Mouse (Mus musculus) G1E (cell line): ENCODE results near the gene Ap3s2. TPM values are rescaled to one million over a fixed set of nuclear protein-coding genes. Genes with fewer than 3 reads are reported as not detected.

Experiments used
- ATAC-seq: 2 replicates; pipeline ENCODE4 v1.8.0; 2016; ENCODE audit warnings: mild to moderate bottlenecking; ENCODE audit not compliant: insufficient number of reproducible peaks, poor library complexity, low FRiP score, severe bottlenecking; ENCODE audit errors: extremely low read depth
- DNase-seq: peaks from one replicate; pipeline ENCODE4 v3.0.0; 2012; ENCODE audit warnings: low spot score
- H3K27me3 ChIP-seq: 2 replicates; pipeline ENCODE4 v1.6.1; 2012; ENCODE audit warnings: mild to moderate bottlenecking, low read length, inconsistent platforms; ENCODE audit not compliant: insufficient read depth
- H3K36me3 ChIP-seq: replicated peaks from 2 replicates; pipeline ENCODE3; 2012; ENCODE audit warnings: mild to moderate bottlenecking, inconsistent platforms
- H3K4me1 ChIP-seq: 2 replicates; pipeline ENCODE4 v1.6.1; 2012; ENCODE audit warnings: low read depth, low read length, inconsistent platforms, mixed read lengths; ENCODE audit not compliant: insufficient read depth
- H3K4me3 ChIP-seq: 2 replicates; pipeline ENCODE4 v1.5.1; 2012; ENCODE audit warnings: low read depth, mild to moderate bottlenecking, inconsistent platforms, low read length, moderate library complexity, mixed read lengths
- H3K9me3 ChIP-seq: replicated peaks from 2 replicates; pipeline ENCODE4 v1.6.1; 2012; ENCODE audit warnings: inconsistent platforms
- CTCF ChIP-seq: IDR thresholded peaks from 2 replicates; pipeline ENCODE4 v1.5.1; 2012; ENCODE audit warnings: low read depth, low read length, inconsistent platforms, mixed read lengths
- GATA1 ChIP-seq: IDR thresholded peaks from 2 replicates; pipeline ENCODE4 v1.6.1; 2012; ENCODE audit warnings: borderline replicate concordance, low read length, inconsistent platforms, mixed read lengths
- GATA2 ChIP-seq: IDR thresholded peaks from 2 replicates; pipeline ENCODE4 v1.6.1; 2012; ENCODE audit warnings: low read depth, low read length, inconsistent platforms, borderline replicate concordance
- POLR2AphosphoS5 ChIP-seq: IDR thresholded peaks from 2 replicates; pipeline ENCODE4 v1.6.1; 2012; ENCODE audit warnings: low read depth, low read length, inconsistent platforms; ENCODE audit not compliant: insufficient replicate concordance
- TAL1 ChIP-seq: conservative IDR thresholded peaks from 2 replicates; pipeline ENCODE4 v1.6.1; 2012; ENCODE audit warnings: low read depth, low read length, inconsistent platforms, mixed read lengths
- polyA plus RNA-seq: library from polyadenylated mRNA; stranded (reverse); fragments of >175 nt; gene quantifications from 2 replicates; pipeline ENCODE4 v1.2.3, GENCODE M21; 2012
- total RNA-seq, 2 experiments: library from RNA; stranded (forward) in 1 of 2; stranded (reverse) in 1 of 2; fragments of 200-1000 nt in 1 of 2; fragments of >200 nt in 1 of 2; fragmentation: Nextera tagmentation in 1 of 2; gene quantifications; 2 replicates each; pipeline ENCODE4 v1.2.3; 2014 to 2017

The Ap3s2 gene
- total RNA-seq (2014; fragmentation: Nextera tagmentation) (23.9 and 28.9 TPM in 2 replicates), total RNA-seq (2017) (5.6 and 6.0 TPM in 2 replicates), polyA plus RNA-seq (6.8 and 7.1 TPM in 2 replicates)

DNA sequence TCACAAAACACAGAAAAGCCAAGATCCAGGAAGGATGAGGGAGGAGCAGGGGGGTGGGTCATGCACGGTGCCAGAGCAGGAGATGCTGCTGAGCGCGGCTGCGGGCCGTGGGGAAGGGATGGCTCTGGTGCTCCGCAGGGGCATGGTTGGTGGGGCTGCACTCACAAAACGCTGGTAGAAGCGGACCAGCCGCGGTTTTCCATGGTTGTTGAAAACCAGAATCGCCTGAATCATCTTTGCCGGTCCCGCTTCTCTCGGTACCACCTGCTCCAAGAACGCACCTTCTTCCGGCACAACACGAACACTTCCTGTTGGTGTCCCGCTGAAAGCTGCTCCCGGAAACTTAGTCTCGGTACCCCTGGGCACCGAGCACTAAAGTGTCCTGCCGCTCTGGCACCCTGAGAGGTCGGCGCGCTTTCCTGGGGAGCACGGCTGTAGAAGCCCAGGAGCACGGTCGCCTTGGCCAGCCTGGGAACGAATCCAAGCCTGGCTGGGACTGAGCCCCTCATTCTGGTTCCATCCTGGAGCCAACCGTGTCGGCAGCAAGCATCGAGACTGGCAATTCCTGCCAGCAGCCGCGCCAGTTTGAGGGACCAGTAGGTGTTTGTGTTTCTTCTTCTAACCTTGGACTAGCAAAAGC, at the start of gene Ap3s2:
Ap3s2 (minus strand) TSS at position 306 of the 640 bp plus-strand sequence.
- no peaks in the 10 kb centered on the region for H3K9me3 ChIP-seq
- no peaks in the 10 kb centered on the region for H3K27me3 ChIP-seq
- DNase-seq (peak; percentile 70), ATAC-seq (peak; percentile 76)
- H3K36me3 ChIP-seq, result peaks cover 33% of the 10 kb centered on the region
- H3K4me3 ChIP-seq, result peak within 1 kb of the TSS; percentile 82
- H3K4me1 ChIP-seq, result peaks cover 20% of the 10 kb centered on the region
- no peak for TF ChIP-seq POLR2AphosphoS5
- no peak for TF ChIP-seq CTCF
- no peak for TF ChIP-seq TAL1
- TF ChIP-seq GATA1, result no peak
- no peak for TF ChIP-seq GATA2

DNA sequence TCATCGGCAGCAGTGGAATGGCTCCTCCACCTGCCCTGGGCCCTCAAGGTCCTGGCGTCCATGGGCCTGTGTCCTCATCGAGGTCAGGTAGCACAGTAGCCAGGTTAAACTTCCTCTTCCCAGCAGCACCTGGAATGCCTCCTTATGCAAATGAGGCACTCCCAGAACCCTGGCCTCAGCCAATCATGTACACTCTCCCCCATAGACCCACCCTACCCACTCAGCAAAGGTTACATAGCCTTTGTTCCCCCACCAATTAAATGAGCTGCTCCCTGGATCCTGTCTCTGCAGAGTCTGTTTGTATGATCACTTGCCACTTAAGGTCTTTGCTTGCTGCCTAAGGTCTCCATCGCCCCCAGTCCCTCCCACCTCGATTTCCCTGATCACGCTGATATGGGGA, 47.9 kb upstream of the Ap3s2 start:
- ATAC-seq, result no peak
- H3K9me3 ChIP-seq, result no peaks in the 10 kb centered on the region
- H3K4me3 ChIP-seq, result no peak overlapping the region
- H3K36me3 ChIP-seq, result no peaks in the 10 kb centered on the region
- H3K27me3 ChIP-seq, result peaks cover 28% of the 10 kb centered on the region
- no peak for DNase-seq
- peaks cover 6% of the 10 kb centered on the region; the same call in 1 of the 2 replicates for H3K4me1 ChIP-seq
- TF ChIP-seq GATA2 (no peak), TAL1 (no peak), GATA1 (no peak), POLR2AphosphoS5 (no peak), CTCF (no peak)

DNA sequence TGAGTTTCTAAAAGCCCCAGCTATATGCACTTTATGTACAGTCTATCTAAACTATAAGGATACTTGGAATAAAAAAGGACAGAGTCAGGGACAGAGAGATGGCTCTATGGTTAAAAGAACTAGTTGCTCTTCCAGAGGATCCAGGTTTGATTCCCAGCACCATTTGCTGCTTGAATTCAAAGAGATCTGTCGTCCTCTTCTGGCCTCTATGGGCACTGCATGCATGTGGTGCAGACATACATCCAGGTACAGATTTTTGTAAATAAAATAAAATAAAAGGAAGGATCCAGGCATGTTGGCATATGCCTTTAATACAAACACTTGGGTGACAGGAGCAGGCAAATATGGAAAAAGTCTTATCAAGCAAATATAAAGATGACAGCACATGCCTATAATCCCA, 41.2 kb upstream of the Ap3s2 start:
- DNase-seq (no peak), ATAC-seq (no peak)
- Histone ChIP-seq H3K36me3 (no peaks in the 10 kb centered on the region), H3K27me3 (peaks cover 19% of the 10 kb centered on the region), H3K9me3 (no peaks in the 10 kb centered on the region), H3K4me3 (no peak overlapping the region), H3K4me1 (no peaks in the 10 kb centered on the region)
- no peak for TF ChIP-seq GATA1
- TF ChIP-seq GATA2, result no peak
- TF ChIP-seq CTCF, result no peak
- no peak for TF ChIP-seq POLR2AphosphoS5
- TF ChIP-seq TAL1, result no peak

DNA sequence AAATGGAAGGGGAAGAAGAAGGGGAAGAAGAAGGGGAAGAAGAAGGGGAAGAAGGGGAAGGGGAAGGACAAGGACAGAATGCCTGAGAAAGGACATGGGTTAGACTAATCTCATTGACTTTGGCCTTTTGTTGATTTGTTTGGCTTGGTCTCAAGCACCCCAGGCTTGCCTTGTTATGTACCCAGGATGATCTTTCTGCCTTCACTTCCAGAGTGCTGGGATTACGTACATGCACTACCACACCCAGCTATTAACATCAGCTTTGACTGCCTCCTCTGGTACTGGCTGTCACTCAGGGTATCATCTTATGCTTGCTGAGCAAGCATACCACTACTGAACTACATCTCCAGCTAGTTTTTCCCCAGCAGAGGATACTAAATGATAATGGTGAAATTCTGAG, 35.7 kb upstream of the Ap3s2 start:
- ATAC-seq, result no peak
- H3K4me3 ChIP-seq, result no peak overlapping the region
- H3K36me3 ChIP-seq, result no peaks in the 10 kb centered on the region

DNA sequence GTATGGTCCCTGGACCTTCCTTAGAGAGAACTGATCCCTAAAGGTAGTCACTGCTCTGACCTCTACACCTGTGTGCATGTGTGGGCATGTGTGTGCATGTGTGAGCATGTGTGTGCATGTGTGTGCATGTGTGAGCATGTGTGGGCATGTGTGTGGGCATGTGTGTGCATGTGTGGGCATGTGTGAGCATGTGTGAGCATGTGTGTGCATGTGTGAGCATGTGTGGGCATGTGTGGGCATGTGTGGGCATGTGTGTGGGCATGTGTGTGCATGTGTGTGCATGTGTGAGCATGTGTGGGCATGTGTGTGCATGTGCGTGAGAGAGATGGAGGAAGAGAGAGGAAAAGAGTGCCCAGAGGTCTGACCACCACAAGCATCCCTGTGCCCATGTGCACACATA, 34.4 kb upstream of the Ap3s2 start:
- Histone ChIP-seq H3K9me3 (peaks cover 2% of the 10 kb centered on the region), H3K4me3 (peak overlapping the region; percentile 30; the same call in 1 of the 2 replicates), H3K36me3 (no peaks in the 10 kb centered on the region), H3K4me1 (no peaks in the 10 kb centered on the region), H3K27me3 (peaks cover 14% of the 10 kb centered on the region)
- DNase-seq, result no peak
- no peak for ATAC-seq
- no peak for TF ChIP-seq GATA1
- TF ChIP-seq TAL1, result no peak
- TF ChIP-seq CTCF, result no peak
- TF ChIP-seq GATA2, result no peak
- no peak for TF ChIP-seq POLR2AphosphoS5

More for the DNA sequence above, 35.7 kb upstream of the Ap3s2 start:
- H3K27me3 ChIP-seq, result peaks cover 11% of the 10 kb centered on the region
- TF ChIP-seq GATA2 (no peak), POLR2AphosphoS5 (no peak), CTCF (no peak), GATA1 (no peak), TAL1 (no peak)
- no peak for DNase-seq
- H3K9me3 ChIP-seq, result peaks cover 2% of the 10 kb centered on the region
- no peaks in the 10 kb centered on the region for H3K4me1 ChIP-seq

DNA sequence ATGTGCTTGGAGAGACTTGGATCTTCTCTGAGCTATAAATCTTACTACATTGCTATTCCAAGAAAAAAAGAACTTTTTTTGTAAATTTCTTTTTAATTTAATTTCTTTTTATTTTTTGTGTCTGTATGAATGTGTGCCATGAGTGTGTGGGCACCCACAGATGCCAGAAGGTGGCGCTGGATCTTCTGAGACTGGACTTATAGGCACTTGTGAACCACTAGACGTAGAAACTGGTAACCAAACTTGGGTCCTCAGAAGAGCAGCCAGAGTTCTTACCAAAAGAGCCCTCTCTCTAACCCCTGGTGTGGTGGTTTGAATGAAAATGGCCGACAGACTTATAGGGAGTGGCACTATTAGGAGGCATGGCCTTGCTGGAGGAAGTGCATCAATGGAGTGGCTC, 30.6 kb upstream of the Ap3s2 start:
- H3K9me3 ChIP-seq, result peaks cover 2% of the 10 kb centered on the region
- no peak for TF ChIP-seq TAL1
- no peak for TF ChIP-seq CTCF
- no peak for TF ChIP-seq POLR2AphosphoS5
- TF ChIP-seq GATA2, result no peak
- TF ChIP-seq GATA1, result no peak
- peaks cover 15% of the 10 kb centered on the region for H3K27me3 ChIP-seq
- H3K4me1 ChIP-seq, result no peaks in the 10 kb centered on the region
- H3K36me3 ChIP-seq, result no peaks in the 10 kb centered on the region
- DNase-seq, result no peak
- no peak for ATAC-seq
- no peak overlapping the region for H3K4me3 ChIP-seq
